Mouse (Mus musculus) heart, adult 2 months (tissue): ENCODE data around the gene Pigyl. TPM values are rescaled to one million over a fixed set of nuclear protein-coding genes. Genes with fewer than 3 reads are reported as not detected.

Experiments used
- DNase-seq, 2 experiments: peaks; one replicate each; pipeline ENCODE4 v3.0.0; 2021
- H3K27ac ChIP-seq: fragments of 200-600 bp; 2 replicates; pipeline ENCODE4 v1.8.1; 2022
- H3K27me3 ChIP-seq: fragments of 200-500 bp; 2 replicates; pipeline ENCODE4 v1.6.1; 2012; ENCODE audit warnings: mild to moderate bottlenecking, low read length, inconsistent platforms, mixed read lengths; ENCODE audit not compliant: control insufficient read depth, insufficient read depth
- H3K36me3 ChIP-seq: fragments of 200-500 bp; 2 replicates; pipeline ENCODE4 v1.6.1; 2012; ENCODE audit warnings: low read length, inconsistent platforms; ENCODE audit not compliant: control insufficient read depth, insufficient read depth
- H3K4me1 ChIP-seq: fragments of 200-500 bp; 2 replicates; pipeline ENCODE4 v1.6.1; 2011; ENCODE audit warnings: low read length; ENCODE audit not compliant: control insufficient read depth, insufficient read depth
- H3K4me3 ChIP-seq: fragments of 200-600 bp; 2 replicates; pipeline ENCODE4 v1.8.1; 2022
- H3K79me2 ChIP-seq: fragments of 200-500 bp; replicated peaks from 2 replicates; pipeline ENCODE4 v1.6.1; 2012; ENCODE audit warnings: mild to moderate bottlenecking, inconsistent platforms, low read length, moderate library complexity, mixed read lengths; ENCODE audit not compliant: control insufficient read depth, insufficient read depth
- H3K9ac ChIP-seq: fragments of 200-500 bp; 2 replicates; pipeline ENCODE4 v1.6.1; 2012; ENCODE audit warnings: low read depth, mild to moderate bottlenecking, control low read depth, inconsistent platforms, low read length, mixed read lengths
- CTCF ChIP-seq: fragments of 200-600 bp; IDR thresholded peaks from 2 replicates; pipeline ENCODE4 v1.8.1; 2022; ENCODE audit warnings: antibody characterized with exemption, mild to moderate bottlenecking, moderate library complexity
- EP300 ChIP-seq: fragments of 200-500 bp; IDR thresholded peaks from 2 replicates; pipeline ENCODE4 v1.6.1; 2011; ENCODE audit warnings: low read depth, low read length, control low read depth; ENCODE audit not compliant: insufficient read depth
- POLR2A ChIP-seq: fragments of 200-500 bp; IDR thresholded peaks from 2 replicates; pipeline ENCODE4 v1.6.1; 2011; ENCODE audit warnings: mild to moderate bottlenecking, low read depth, low read length, control low read depth; ENCODE audit not compliant: insufficient read depth
- WGBS: fragments of 180-500 bp; shearing (Covaris S2); methylation state at CpG from one replicate; pipeline ENCODE4 v1.1.7; 2018; 5-methylcytosine and 5-hydroxymethylcytosine counted together
- intact Hi-C: fragments of 180-260 bp; cut with DNase I; formaldehyde crosslinking; loops from one replicate; pipeline ENCODE4 v1.15.1; 2025
- polyA plus RNA-seq: library from polyadenylated mRNA; depleted of rRNA; stranded (reverse); fragments of >200 nt; gene quantifications from 2 replicates; pipeline ENCODE4 v1.2.3, GENCODE M21; 2012
- total RNA-seq, 2 experiments: library from RNA; stranded (reverse); gene quantifications; 2 replicates each; pipeline ENCODE4 v1.2.3; 2021

The Pigyl gene
- total and polyA plus RNA-seq, 3 experiments = 42.9 to 56.5 (median 55.4) TPM

GRCm38 (mm10) chr9:22135644-22136390, 20.8 kb upstream of the Pigyl start, which contains the start of gene Acp5:
Acp5 (minus strand) TSS chr9:22135711.
- intact Hi-C loops = no loop called here
- Histone ChIP-seq H3K79me2 (no peaks in the 10 kb centered on the region), H3K4me3 (no peak within 1 kb of the TSS), H3K27ac (no peak within 1 kb of the TSS), H3K36me3 (no peaks in the 10 kb centered on the region), H3K27me3 (no peaks in the 10 kb centered on the region; the same call in 1 of the 2 replicates), H3K9ac (no peak within 1 kb of the TSS), H3K4me1 (peaks cover 2% of the 10 kb centered on the region; the same call in 1 of the 2 replicates)
- TF ChIP-seq POLR2A = no peak
- TF ChIP-seq CTCF = no peak
- TF ChIP-seq EP300 = no peak
- DNase-seq = no peak
- WGBS = 59% methylated on average over 7 of the region's 7 CpGs

GRCm38 (mm10) chr9:22136765-22137547, 19.7 kb upstream of the Pigyl start:
- intact Hi-C loops = no loop called here
- H3K27ac ChIP-seq = no peak overlapping the region
- no peaks in the 10 kb centered on the region for H3K4me1 ChIP-seq
- no peaks in the 10 kb centered on the region for H3K36me3 ChIP-seq
- 40% methylated on average over 23 of the region's 23 CpGs for WGBS
- no peak overlapping the region for H3K9ac ChIP-seq
- TF ChIP-seq EP300 = no peak
- no peak for TF ChIP-seq POLR2A
- TF ChIP-seq CTCF = no peak
- H3K4me3 ChIP-seq = no peak overlapping the region
- DNase-seq = no peak
- no peaks in the 10 kb centered on the region for H3K79me2 ChIP-seq
- H3K27me3 ChIP-seq = no peaks in the 10 kb centered on the region

- WGBS = 20% methylated on average over 2 of the region's 2 CpGs
- Histone ChIP-seq H3K4me1 (no peaks in the 10 kb centered on the region), H3K4me3 (no peak overlapping the region), H3K27me3 (no peaks in the 10 kb centered on the region), H3K79me2 (no peaks in the 10 kb centered on the region), H3K27ac (no peak overlapping the region), H3K36me3 (no peaks in the 10 kb centered on the region), H3K9ac (no peak overlapping the region)
- TF ChIP-seq CTCF (no peak; the same call in 1 of the 2 replicates), POLR2A (no peak), EP300 (no peak)
- DNase-seq = peak; percentile 17 to 60
- intact Hi-C loops = no loop called here
Measured at GRCm38 (mm10) chr9:22138480-22138879, 18.2 kb upstream of the Pigyl start.

- 88% methylated on average over 5 of the region's 5 CpGs for WGBS
- intact Hi-C loops = loop anchor here (5.0 kb wide), 1 partner anchor 42 kb away; the partner anchor contains the start of gene Cnn1
- no peaks in the 10 kb centered on the region for H3K36me3 ChIP-seq
Measured at GRCm38 (mm10) chr9:22139746-22140145, 16.9 kb upstream of the Pigyl start.

GRCm38 (mm10) chr9:22143108-22144037, 13.3 kb upstream of the Pigyl start:
- 44% methylated on average over 17 of the region's 17 CpGs for WGBS
- H3K79me2 ChIP-seq = no peaks in the 10 kb centered on the region
- H3K4me1 ChIP-seq = no peaks in the 10 kb centered on the region
- H3K4me3 ChIP-seq = no peak overlapping the region
- TF ChIP-seq POLR2A (no peak), EP300 (peak; percentile 60; the same call in 1 of the 2 replicates)
- peak; percentile 81 to 86 for DNase-seq
- H3K27ac ChIP-seq = no peak overlapping the region
- no peaks in the 10 kb centered on the region for H3K36me3 ChIP-seq
- H3K9ac ChIP-seq = no peak overlapping the region
- H3K27me3 ChIP-seq = no peaks in the 10 kb centered on the region
- intact Hi-C loops = loop anchor here (1.0 to 5.0 kb wide), 3 partner anchors 46 to 165 kb away; partner anchors contain the start of gene Cnn1

More at GRCm38 (mm10) chr9:22139746-22140145, 16.9 kb upstream of the Pigyl start:
- no peak for TF ChIP-seq CTCF
- no peaks in the 10 kb centered on the region for H3K79me2 ChIP-seq
- H3K4me3 ChIP-seq = no peak overlapping the region
- no peak overlapping the region for H3K9ac ChIP-seq
- DNase-seq = no peak
- no peak overlapping the region for H3K27ac ChIP-seq
- H3K4me1 ChIP-seq = no peaks in the 10 kb centered on the region
- no peaks in the 10 kb centered on the region for H3K27me3 ChIP-seq
